Mouse (Mus musculus) right cerebral cortex, postnatal 36 days (tissue): ENCODE measurements around the gene Prl3b1.

Experiments used
- DNase-seq, 2 experiments: peaks; one replicate each; pipeline ENCODE4 v3.0.0; 2022; ENCODE audit warnings: low spot score in 2 of 2, mixed read lengths in 1 of 2

Prl3b1 gene

DNA sequence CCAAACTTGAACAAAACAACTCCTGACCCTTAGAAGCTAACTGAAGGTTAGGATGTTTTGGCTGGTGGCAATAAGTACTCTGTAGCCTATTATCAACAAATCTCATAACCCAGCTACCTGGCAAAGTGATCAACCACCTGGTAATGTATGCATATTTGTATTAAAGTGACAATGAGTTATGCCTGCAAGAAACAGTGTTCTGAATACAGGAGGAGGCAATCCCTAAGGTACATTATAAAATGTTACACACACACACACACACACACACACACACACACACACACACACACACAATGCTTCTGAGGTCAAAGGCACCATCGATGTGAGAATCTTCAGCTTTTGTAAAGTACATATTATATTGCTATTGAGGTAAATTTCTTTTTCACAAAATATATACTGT, at the start of gene Prl3b1:
Gene Prl3b1, plus strand, starts transcription at position 301 of the 400 bp plus-strand sequence.
- no peak for DNase-seq

DNA sequence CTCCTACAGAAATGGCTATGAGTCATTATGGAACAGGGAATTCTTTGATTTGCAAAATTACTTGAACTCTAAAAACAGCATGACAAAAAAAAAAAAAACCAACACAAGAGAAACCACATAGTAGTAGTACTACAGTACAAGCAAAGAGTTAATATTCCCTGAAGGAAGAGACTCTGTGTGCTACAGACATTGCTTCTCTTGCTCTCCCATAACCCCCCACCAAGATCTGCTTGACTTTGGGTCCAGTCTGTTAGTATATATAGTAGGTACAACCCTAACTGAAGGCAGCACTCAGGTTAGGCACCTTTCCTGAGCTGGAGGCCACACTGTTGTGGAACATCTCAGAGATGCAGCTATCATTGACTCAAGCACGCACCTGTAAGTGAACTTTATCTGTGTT, 45.3 kb upstream of the Prl3b1 start, which contains the start of gene Prl3c1:
Gene Prl3c1, plus strand, starts transcription at position 301 of the 400 bp plus-strand sequence.
- DNase-seq: no peak

DNA sequence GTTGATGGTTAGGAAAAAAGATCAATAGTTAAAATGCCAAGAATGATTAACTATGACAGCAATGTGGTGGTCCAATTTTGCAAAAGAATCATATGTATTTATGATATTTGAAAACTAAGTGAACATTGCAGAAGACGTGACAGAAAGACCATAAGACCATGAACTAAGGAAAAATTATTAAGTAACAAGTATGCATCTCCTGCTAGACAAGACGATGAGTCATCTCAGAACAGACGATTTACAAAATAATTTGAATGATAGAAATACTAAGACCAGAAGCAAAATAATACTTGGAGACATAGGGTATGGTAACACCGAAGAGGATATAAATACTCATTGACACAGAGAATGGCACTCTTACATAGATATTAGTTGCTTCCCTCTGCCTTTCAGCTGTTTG, 17.5 kb downstream of the Prl3b1 start, which contains the start of gene Prl3a1:
Gene Prl3a1, plus strand, starts transcription at position 301 of the 400 bp plus-strand sequence.
- DNase-seq: no peak
